Mouse (Mus musculus) heart, adult 11 months (tissue): ENCODE data around the gene Pak4.
"Not testable (repeated sequence)": the region's sequence is repeated elsewhere in the genome, so short reads cannot be mapped to it uniquely, and the experiment has no call there.

Source experiments
- DNase-seq: peaks from one replicate; pipeline ENCODE4 v3.0.0; 2022

The Pak4 gene

GRCm38 (mm10) chr7:28560856-28561255 lies 37.1 kb downstream of the Pak4 start:
- DNase-seq: no peak

- peak; percentile 97 for DNase-seq
Observed at GRCm38 (mm10) chr7:28558486-28558885, 39.5 kb downstream of the Pak4 start.

GRCm38 (mm10) chr7:28557708-28558107 lies 40.3 kb downstream of the Pak4 start:
- DNase-seq: no peak

- no peak for DNase-seq
Observed at GRCm38 (mm10) chr7:28557069-28557468, 40.9 kb downstream of the Pak4 start.

GRCm38 (mm10) chr7:28555939-28556535 lies 41.9 kb downstream of the Pak4 start:
- DNase-seq: no peak

GRCm38 (mm10) chr7:28553076-28553475 lies 44.9 kb downstream of the Pak4 start:
- no peak for DNase-seq

GRCm38 (mm10) chr7:28547628-28548027 lies 50.4 kb downstream of the Pak4 start:
- DNase-seq: no peak

- DNase-seq: no peak
Observed at GRCm38 (mm10) chr7:28547154-28547553, 50.8 kb downstream of the Pak4 start, which contains the start of gene Nccrp1. TSS of gene Nccrp1 (minus strand) at chr7:28547254.

- DNase-seq: no peak
Observed at GRCm38 (mm10) chr7:28546649-28547048, 51.3 kb downstream of the Pak4 start.

GRCm38 (mm10) chr7:28545891-28546210 lies 52.1 kb downstream of the Pak4 start:
- no peak for DNase-seq

GRCm38 (mm10) chr7:28545048-28545890 lies 52.7 kb downstream of the Pak4 start:
- no peak for DNase-seq

GRCm38 (mm10) chr7:28544051-28544601 lies 53.9 kb downstream of the Pak4 start:
- no peak for DNase-seq

GRCm38 (mm10) chr7:28540526-28540925 lies 57.5 kb downstream of the Pak4 start, which contains the start of gene Sycn:
TSS of gene Sycn (plus strand) at chr7:28540885.
- DNase-seq: no peak

- not testable (repeated sequence) for DNase-seq
Observed at GRCm38 (mm10) chr7:28538886-28539285, 59.1 kb downstream of the Pak4 start.

GRCm38 (mm10) chr7:28532005-28532404 lies 66.0 kb downstream of the Pak4 start:
- DNase-seq: no peak

GRCm38 (mm10) chr7:28527922-28528719 lies 69.9 kb downstream of the Pak4 start:
- DNase-seq: peak; percentile 96

GRCm38 (mm10) chr7:28522536-28522935 lies 75.4 kb downstream of the Pak4 start, which contains the start of gene Ifnl3:
TSS of gene Ifnl3 (plus strand) at chr7:28522836.
- not testable (repeated sequence) for DNase-seq

GRCm38 (mm10) chr7:28511441-28511840 lies 86.5 kb downstream of the Pak4 start:
- no peak for DNase-seq

GRCm38 (mm10) chr7:28510405-28510974 lies 87.5 kb downstream of the Pak4 start, which contains the start of gene Ifnl2:
TSS of gene Ifnl2 (minus strand) at chr7:28510455.
- not testable (repeated sequence) for DNase-seq

GRCm38 (mm10) chr7:28509121-28509520 lies 88.9 kb downstream of the Pak4 start:
- not testable (repeated sequence) for DNase-seq
